12 mouse cellular contexts compared by ENCODE assay signal in the genomic region with DNA sequence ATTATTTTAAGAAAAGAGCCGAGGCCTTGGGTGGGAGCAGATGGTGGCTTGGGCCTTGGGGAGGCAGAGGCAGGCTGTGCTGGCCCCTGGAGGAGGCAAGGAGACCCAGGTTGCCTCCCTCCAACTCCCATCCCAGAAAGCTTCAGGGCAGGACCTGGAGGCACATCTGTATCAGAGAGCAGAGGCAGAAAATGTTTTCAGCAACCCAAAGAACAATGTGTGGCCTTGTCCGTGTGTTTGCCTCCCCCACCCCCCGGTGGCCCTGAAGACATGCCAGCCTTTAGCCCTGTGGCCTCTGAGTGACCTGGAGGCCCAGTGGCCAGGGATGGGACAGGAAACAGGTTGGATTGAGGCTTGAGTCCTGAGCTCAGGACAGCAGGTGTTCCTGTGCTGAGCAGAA.
"Had no signal": no experiment of that assay in that cellular context is flagged by ENCODE, and none has a peak within 500 bp of the region (broad histone marks: within the 10 kb centered on the region; RNA-seq: fewer than 3 reads in every experiment).

No protein-coding gene starts in this region.

- DNase-seq: retina, postnatal 1 day; right cerebral cortex, adult 18-20 months; right cerebral cortex, postnatal 14 days; right cerebral cortex, postnatal 25 days; right cerebral cortex, postnatal 4 days; spleen, adult 18-20 months; thymus, adult 18-20 months; thymus, adult 2 months; thymus, postnatal 14 days; thymus, postnatal 25 days; thymus, postnatal 36 days; thymus, postnatal 4 days had no signal
